Mouse (Mus musculus) hindbrain, embryonic 10.5 days (tissue): ENCODE results near the gene Stx6. TPM values are rescaled to one million over a fixed set of nuclear protein-coding genes. Genes with fewer than 3 reads are reported as not detected.
A peak's percentile ranks its signal among the peaks of the same experiment; 100 is the strongest.

ENCODE experiments used
- DNase-seq: peaks from one replicate; pipeline ENCODE4 v3.0.0-alpha.2; 2017; ENCODE audit warnings: low spot score
- H3K27ac ChIP-seq: fragments of 300-500 bp; sonication (generic); 2 replicates; pipeline ENCODE4 v1.5.1; 2016; ENCODE audit warnings: mild to moderate bottlenecking, moderate library complexity
- H3K27me3 ChIP-seq: fragments of 300-500 bp; sonication (generic); 2 replicates; pipeline ENCODE4 v1.6.1; 2016; ENCODE audit warnings: mild to moderate bottlenecking; ENCODE audit not compliant: poor library complexity, insufficient read depth, severe bottlenecking
- H3K36me3 ChIP-seq: fragments of 300-500 bp; sonication (generic); 2 replicates; pipeline ENCODE4 v1.6.1; 2016; ENCODE audit warnings: mild to moderate bottlenecking, moderate library complexity
- H3K4me1 ChIP-seq: fragments of 300-500 bp; sonication (generic); replicated peaks from 2 replicates; pipeline ENCODE4 v1.6.1; 2016; ENCODE audit warnings: mild to moderate bottlenecking
- H3K4me3 ChIP-seq: fragments of 300-500 bp; sonication (generic); 2 replicates; pipeline ENCODE4 v1.5.1; 2016; ENCODE audit warnings: mild to moderate bottlenecking, moderate library complexity
- H3K9me3 ChIP-seq: fragments of 300-500 bp; sonication (generic); 2 replicates; pipeline ENCODE4 v1.6.1; 2016; ENCODE audit warnings: mild to moderate bottlenecking, moderate library complexity
- WGBS: fragments of 180-500 bp; shearing (Covaris S2); methylation state at CpG from one replicate; pipeline ENCODE4 v1.1.7; 2016; 5-methylcytosine and 5-hydroxymethylcytosine counted together
- polyA plus RNA-seq: library from polyadenylated mRNA; unstranded; fragments of >200 nt; fragmentation: Nextera tagmentation; extraction: Ambion mirVana; gene quantifications from 2 replicates; pipeline ENCODE4 v1.2.1, GENCODE M21; 2016

Gene Stx6
- polyA plus RNA-seq: 84.4 and 101 TPM in 2 replicates

- Histone ChIP-seq H3K4me1 (peaks cover 21% of the 10 kb centered on the region), H3K9me3 (no peaks in the 10 kb centered on the region), H3K27ac (peak within 1 kb of the TSS; percentile 98), H3K27me3 (no peaks in the 10 kb centered on the region), H3K4me3 (peak within 1 kb of the TSS; percentile 94), H3K36me3 (no peaks in the 10 kb centered on the region)
- WGBS: 3% methylated on average over 48 of the region's 48 CpGs
- DNase-seq: peak; percentile 99
Observed at GRCm38 (mm10) chr1:155158141-155158969, at the start of gene Stx6. Gene Stx6 (plus strand): TSS chr1:155158715.

- Histone ChIP-seq H3K4me3 (no peak overlapping the region; the same call in 1 of the 2 replicates), H3K4me1 (peaks cover 42% of the 10 kb centered on the region), H3K27me3 (peaks cover 33% of the 10 kb centered on the region), H3K9me3 (no peaks in the 10 kb centered on the region), H3K27ac (peak overlapping the region; percentile 42), H3K36me3 (no peaks in the 10 kb centered on the region)
- no peak for DNase-seq
- WGBS: 23% methylated on average over 18 of the region's 18 CpGs
Observed at GRCm38 (mm10) chr1:155109387-155110350, 48.8 kb upstream of the Stx6 start.

GRCm38 (mm10) chr1:155111491-155111890 is 47.0 kb upstream of the Stx6 start:
- Histone ChIP-seq H3K27me3 (peaks cover 39% of the 10 kb centered on the region), H3K4me1 (peaks cover 42% of the 10 kb centered on the region), H3K9me3 (no peaks in the 10 kb centered on the region), H3K36me3 (no peaks in the 10 kb centered on the region), H3K4me3 (no peak overlapping the region), H3K27ac (no peak overlapping the region)
- 8% methylated on average over 6 of the region's 6 CpGs for WGBS
- DNase-seq: no peak

GRCm38 (mm10) chr1:155112118-155112517 is 46.4 kb upstream of the Stx6 start:
- no peaks in the 10 kb centered on the region for H3K9me3 ChIP-seq
- peaks cover 39% of the 10 kb centered on the region for H3K27me3 ChIP-seq
- no peaks in the 10 kb centered on the region for H3K36me3 ChIP-seq
- no peak overlapping the region for H3K4me3 ChIP-seq
- DNase-seq: no peak
- no peak overlapping the region for H3K27ac ChIP-seq
- WGBS: 39% methylated on average over 4 of the region's 4 CpGs
- peaks cover 42% of the 10 kb centered on the region for H3K4me1 ChIP-seq

- Histone ChIP-seq H3K27me3 (peaks cover 39% of the 10 kb centered on the region), H3K9me3 (no peaks in the 10 kb centered on the region), H3K4me3 (no peak overlapping the region), H3K36me3 (no peaks in the 10 kb centered on the region), H3K4me1 (peaks cover 39% of the 10 kb centered on the region), H3K27ac (no peak overlapping the region)
- DNase-seq: no peak
- WGBS: 90% methylated on average over 1 of the region's 1 CpGs
Observed at GRCm38 (mm10) chr1:155112875-155113274, 45.6 kb upstream of the Stx6 start.

- Histone ChIP-seq H3K36me3 (no peaks in the 10 kb centered on the region), H3K4me3 (no peak overlapping the region), H3K27me3 (peaks cover 39% of the 10 kb centered on the region), H3K27ac (no peak overlapping the region), H3K4me1 (peaks cover 28% of the 10 kb centered on the region), H3K9me3 (no peaks in the 10 kb centered on the region)
- no peak for DNase-seq
- 24% methylated on average over 3 of the region's 3 CpGs for WGBS
Observed at GRCm38 (mm10) chr1:155113946-155114345, 44.6 kb upstream of the Stx6 start.

- 0 out of 2 replicates have a peak, but pooled peaks cover 6% of the 10 kb centered on the region for H3K27me3 ChIP-seq
- 0 out of 2 replicates have a peak, but pooled peaks cover 6% of the 10 kb centered on the region for H3K4me1 ChIP-seq
- H3K4me3 ChIP-seq: no peak overlapping the region
- H3K9me3 ChIP-seq: no peaks in the 10 kb centered on the region
- no peaks in the 10 kb centered on the region for H3K36me3 ChIP-seq
- no peak for DNase-seq
- H3K27ac ChIP-seq: no peak overlapping the region
- 78% methylated on average over 1 of the region's 1 CpGs for WGBS
Observed at GRCm38 (mm10) chr1:155119719-155120118, 38.8 kb upstream of the Stx6 start.

GRCm38 (mm10) chr1:155121977-155122939 is 36.3 kb upstream of the Stx6 start:
- 0 out of 2 replicates have a peak, but pooled peaks cover 6% of the 10 kb centered on the region for H3K4me1 ChIP-seq
- no peak for DNase-seq

GRCm38 (mm10) chr1:155124397-155124796 is 34.1 kb upstream of the Stx6 start:
- WGBS: 95% methylated on average over 5 of the region's 5 CpGs
- Histone ChIP-seq H3K9me3 (no peaks in the 10 kb centered on the region), H3K36me3 (no peaks in the 10 kb centered on the region), H3K4me3 (no peak overlapping the region), H3K4me1 (0 out of 2 replicates have a peak, but pooled peaks cover 6% of the 10 kb centered on the region), H3K27ac (no peak overlapping the region), H3K27me3 (no peaks in the 10 kb centered on the region)
- no peak for DNase-seq

More at GRCm38 (mm10) chr1:155121977-155122939, 36.3 kb upstream of the Stx6 start:
- Histone ChIP-seq H3K27me3 (no peaks in the 10 kb centered on the region), H3K9me3 (no peaks in the 10 kb centered on the region), H3K27ac (no peak overlapping the region), H3K36me3 (no peaks in the 10 kb centered on the region), H3K4me3 (no peak overlapping the region)
- 83% methylated on average over 21 of the region's 21 CpGs for WGBS

GRCm38 (mm10) chr1:155126716-155127115 is 31.8 kb upstream of the Stx6 start:
- no peak for DNase-seq
- Histone ChIP-seq H3K27ac (no peak overlapping the region), H3K9me3 (no peaks in the 10 kb centered on the region), H3K36me3 (no peaks in the 10 kb centered on the region), H3K27me3 (no peaks in the 10 kb centered on the region), H3K4me1 (0 out of 2 replicates have a peak, but pooled peaks cover 6% of the 10 kb centered on the region), H3K4me3 (no peak overlapping the region)
- 84% methylated on average over 5 of the region's 5 CpGs for WGBS

- Histone ChIP-seq H3K27me3 (no peaks in the 10 kb centered on the region), H3K27ac (no peak overlapping the region), H3K4me3 (no peak overlapping the region), H3K36me3 (no peaks in the 10 kb centered on the region), H3K4me1 (0 out of 2 replicates have a peak, but pooled peaks cover 4% of the 10 kb centered on the region), H3K9me3 (no peaks in the 10 kb centered on the region)
- DNase-seq: no peak
- WGBS: 89% methylated on average over 5 of the region's 5 CpGs
Observed at GRCm38 (mm10) chr1:155127429-155127934, 31.0 kb upstream of the Stx6 start.
